Mouse (Mus musculus) hindbrain, embryonic 12.5 days (tissue): ENCODE measurements around the gene Zfp64. TPM values are rescaled to one million over a fixed set of nuclear protein-coding genes. Genes with fewer than 3 reads are reported as not detected.
A peak's percentile ranks its signal among the peaks of the same experiment; 100 is the strongest.

Experiments used
- ATAC-seq: fragments of 200-750 bp; cut with Nextera tagmentation; 2 replicates; pipeline ENCODE4 v1.8.0; 2017; ENCODE audit warnings: moderate TSS enrichment; ENCODE audit not compliant: low FRiP score
- H3K27ac ChIP-seq: fragments of 300-500 bp; sonication (generic); 2 replicates; pipeline ENCODE4 v1.5.1; 2016; ENCODE audit warnings: mild to moderate bottlenecking
- H3K27me3 ChIP-seq: fragments of 300-500 bp; sonication (generic); 2 replicates; pipeline ENCODE4 v1.6.1; 2016; ENCODE audit warnings: mild to moderate bottlenecking
- H3K36me3 ChIP-seq: fragments of 300-500 bp; sonication (generic); 2 replicates; pipeline ENCODE4 v1.6.1; 2016; ENCODE audit warnings: mild to moderate bottlenecking
- H3K4me1 ChIP-seq: fragments of 300-500 bp; sonication (generic); 2 replicates; pipeline ENCODE4 v1.6.1; 2016
- H3K4me2 ChIP-seq: fragments of 300-500 bp; sonication (generic); replicated peaks from 2 replicates; pipeline ENCODE4 v1.6.1; 2016; ENCODE audit warnings: mild to moderate bottlenecking
- H3K4me3 ChIP-seq: fragments of 300-500 bp; sonication (generic); 2 replicates; pipeline ENCODE4 v1.5.1; 2016; ENCODE audit warnings: mild to moderate bottlenecking
- H3K9ac ChIP-seq: fragments of 300-500 bp; sonication (generic); 2 replicates; pipeline ENCODE4 v1.6.1; 2016; ENCODE audit warnings: mild to moderate bottlenecking, moderate library complexity
- H3K9me3 ChIP-seq: fragments of 300-500 bp; sonication (generic); replicated peaks from 2 replicates; pipeline ENCODE4 v1.6.1; 2016; ENCODE audit warnings: mild to moderate bottlenecking
- WGBS: fragments of 180-500 bp; shearing (Covaris S2); methylation state at CpG from one replicate; pipeline ENCODE4 v1.1.7; 2016; 5-methylcytosine and 5-hydroxymethylcytosine counted together
- polyA plus RNA-seq: library from polyadenylated mRNA; unstranded; fragments of >200 nt; fragmentation: Nextera tagmentation; extraction: Ambion mirVana; gene quantifications from 2 replicates; pipeline ENCODE4 v1.2.1, GENCODE M21; 2016

Gene Zfp64
- polyA plus RNA-seq, 1 experiment from 2014 or later, result 39.0 TPM

GRCm38 (mm10) chr2:168879573-168879972 lies 75.8 kb downstream of the Zfp64 start:
- Histone ChIP-seq H3K4me3 (no peak overlapping the region), H3K36me3 (no peaks in the 10 kb centered on the region), H3K9ac (no peak overlapping the region), H3K4me1 (no peaks in the 10 kb centered on the region), H3K27me3 (no peaks in the 10 kb centered on the region; the same call in 1 of the 2 replicates), H3K27ac (no peak overlapping the region), H3K4me2 (no peak overlapping the region), H3K9me3 (no peaks in the 10 kb centered on the region)
- 87% methylated on average over 10 of the region's 10 CpGs for WGBS
- no peak for ATAC-seq

- WGBS, result 79% methylated on average over 8 of the region's 8 CpGs
- Histone ChIP-seq H3K4me3 (no peak overlapping the region), H3K4me1 (no peaks in the 10 kb centered on the region), H3K36me3 (no peaks in the 10 kb centered on the region), H3K27ac (no peak overlapping the region), H3K4me2 (no peak overlapping the region), H3K9me3 (no peaks in the 10 kb centered on the region), H3K27me3 (peaks cover 5% of the 10 kb centered on the region; the same call in 1 of the 2 replicates), H3K9ac (no peak overlapping the region)
- ATAC-seq, result no peak
Measured at GRCm38 (mm10) chr2:168878708-168879107, 76.7 kb downstream of the Zfp64 start.

- Histone ChIP-seq H3K27ac (no peak overlapping the region), H3K27me3 (peaks cover 5% of the 10 kb centered on the region; the same call in 1 of the 2 replicates), H3K9ac (no peak overlapping the region), H3K4me2 (no peak overlapping the region), H3K4me3 (no peak overlapping the region), H3K9me3 (no peaks in the 10 kb centered on the region), H3K36me3 (no peaks in the 10 kb centered on the region), H3K4me1 (no peaks in the 10 kb centered on the region)
- WGBS, result 83% methylated on average over 4 of the region's 4 CpGs
- ATAC-seq, result no peak
Measured at GRCm38 (mm10) chr2:168878158-168878557, 77.2 kb downstream of the Zfp64 start.

- ATAC-seq, result no peak
- 81% methylated on average over 10 of the region's 10 CpGs for WGBS
- no peak overlapping the region for H3K9ac ChIP-seq
Measured at GRCm38 (mm10) chr2:168876631-168877030, 78.8 kb downstream of the Zfp64 start.

GRCm38 (mm10) chr2:168874498-168874897 lies 80.9 kb downstream of the Zfp64 start:
- Histone ChIP-seq H3K4me3 (no peak overlapping the region), H3K9me3 (no peaks in the 10 kb centered on the region), H3K36me3 (no peaks in the 10 kb centered on the region), H3K4me2 (no peak overlapping the region), H3K4me1 (peaks cover 7% of the 10 kb centered on the region), H3K27ac (no peak overlapping the region), H3K9ac (no peak overlapping the region), H3K27me3 (peaks cover 5% of the 10 kb centered on the region; the same call in 1 of the 2 replicates)
- WGBS, result 85% methylated on average over 6 of the region's 6 CpGs
- no peak for ATAC-seq

More at GRCm38 (mm10) chr2:168876631-168877030, 78.8 kb downstream of the Zfp64 start:
- Histone ChIP-seq H3K36me3 (no peaks in the 10 kb centered on the region), H3K27me3 (peaks cover 5% of the 10 kb centered on the region; the same call in 1 of the 2 replicates), H3K9me3 (no peaks in the 10 kb centered on the region), H3K4me1 (peaks cover 7% of the 10 kb centered on the region), H3K27ac (no peak overlapping the region), H3K4me2 (no peak overlapping the region), H3K4me3 (no peak overlapping the region)

- H3K4me3 ChIP-seq, result no peak overlapping the region
- peak overlapping the region; percentile 31 for H3K4me2 ChIP-seq
- H3K36me3 ChIP-seq, result no peaks in the 10 kb centered on the region
- peaks cover 5% of the 10 kb centered on the region for H3K27me3 ChIP-seq
- WGBS, result 14% methylated on average over 22 of the region's 22 CpGs
- H3K9me3 ChIP-seq, result no peaks in the 10 kb centered on the region
- no peak for ATAC-seq
- H3K9ac ChIP-seq, result peak overlapping the region; percentile 13; the same call in 1 of the 2 replicates
- no peak overlapping the region for H3K27ac ChIP-seq
- H3K4me1 ChIP-seq, result peaks cover 7% of the 10 kb centered on the region
Measured at GRCm38 (mm10) chr2:168871767-168872511, 83.4 kb downstream of the Zfp64 start.

- H3K4me1 ChIP-seq, result peaks cover 7% of the 10 kb centered on the region
- no peaks in the 10 kb centered on the region for H3K36me3 ChIP-seq
- H3K4me2 ChIP-seq, result no peak overlapping the region
- H3K9ac ChIP-seq, result no peak overlapping the region
- WGBS, result 56% methylated on average over 4 of the region's 4 CpGs
- H3K9me3 ChIP-seq, result no peaks in the 10 kb centered on the region
- no peak overlapping the region for H3K27ac ChIP-seq
- peaks cover 12% of the 10 kb centered on the region for H3K27me3 ChIP-seq
- no peak overlapping the region for H3K4me3 ChIP-seq
- ATAC-seq, result no peak
Measured at GRCm38 (mm10) chr2:168870480-168870879, 84.9 kb downstream of the Zfp64 start.

- no peak overlapping the region for H3K27ac ChIP-seq
- no peak overlapping the region for H3K4me2 ChIP-seq
- no peak overlapping the region for H3K4me3 ChIP-seq
- H3K36me3 ChIP-seq, result no peaks in the 10 kb centered on the region
- H3K4me1 ChIP-seq, result peaks cover 2% of the 10 kb centered on the region
- H3K9me3 ChIP-seq, result no peaks in the 10 kb centered on the region
- H3K27me3 ChIP-seq, result peaks cover 14% of the 10 kb centered on the region; the same call in 1 of the 2 replicates
- no peak overlapping the region for H3K9ac ChIP-seq
- 87% methylated on average over 8 of the region's 8 CpGs for WGBS
- no peak for ATAC-seq
Measured at GRCm38 (mm10) chr2:168866942-168867341, 88.4 kb downstream of the Zfp64 start.

GRCm38 (mm10) chr2:168866436-168866835 lies 89.0 kb downstream of the Zfp64 start:
- H3K9ac ChIP-seq, result no peak overlapping the region
- no peak overlapping the region for H3K4me2 ChIP-seq
- H3K36me3 ChIP-seq, result no peaks in the 10 kb centered on the region
- H3K4me1 ChIP-seq, result no peaks in the 10 kb centered on the region
- H3K4me3 ChIP-seq, result no peak overlapping the region
- H3K27ac ChIP-seq, result no peak overlapping the region
- peaks cover 14% of the 10 kb centered on the region; the same call in 1 of the 2 replicates for H3K27me3 ChIP-seq
- no peak for ATAC-seq
- no peaks in the 10 kb centered on the region for H3K9me3 ChIP-seq
- WGBS, result 79% methylated on average over 10 of the region's 10 CpGs

GRCm38 (mm10) chr2:168864905-168865304 lies 90.5 kb downstream of the Zfp64 start:
- H3K4me3 ChIP-seq, result no peak overlapping the region
- no peak for ATAC-seq
- 88% methylated on average over 5 of the region's 5 CpGs for WGBS
- peaks cover 11% of the 10 kb centered on the region for H3K4me1 ChIP-seq
- H3K9ac ChIP-seq, result no peak overlapping the region
- peaks cover 14% of the 10 kb centered on the region; the same call in 1 of the 2 replicates for H3K27me3 ChIP-seq
- H3K36me3 ChIP-seq, result no peaks in the 10 kb centered on the region
- no peak overlapping the region for H3K4me2 ChIP-seq
- H3K9me3 ChIP-seq, result no peaks in the 10 kb centered on the region
- no peak overlapping the region for H3K27ac ChIP-seq

GRCm38 (mm10) chr2:168862694-168863093 lies 92.7 kb downstream of the Zfp64 start:
- WGBS, result 41% methylated on average over 4 of the region's 4 CpGs
- H3K9ac ChIP-seq, result no peak overlapping the region
- H3K36me3 ChIP-seq, result no peaks in the 10 kb centered on the region
- no peaks in the 10 kb centered on the region for H3K9me3 ChIP-seq
- peaks cover 22% of the 10 kb centered on the region; the same call in 1 of the 2 replicates for H3K27me3 ChIP-seq
- H3K4me3 ChIP-seq, result no peak overlapping the region
- ATAC-seq, result no peak
- no peak overlapping the region for H3K27ac ChIP-seq
- H3K4me2 ChIP-seq, result no peak overlapping the region
- peaks cover 12% of the 10 kb centered on the region for H3K4me1 ChIP-seq

- H3K27ac ChIP-seq, result peak overlapping the region; percentile 60; the same call in 1 of the 2 replicates
- H3K27me3 ChIP-seq, result peaks cover 29% of the 10 kb centered on the region
- H3K9me3 ChIP-seq, result no peaks in the 10 kb centered on the region
- ATAC-seq, result peak; percentile 78
- H3K9ac ChIP-seq, result no peak overlapping the region
- H3K4me3 ChIP-seq, result no peak overlapping the region
- peak overlapping the region; percentile 21; the same call in 1 of the 2 replicates for H3K4me2 ChIP-seq
- H3K4me1 ChIP-seq, result peaks cover 12% of the 10 kb centered on the region
- H3K36me3 ChIP-seq, result no peaks in the 10 kb centered on the region
- WGBS, result 31% methylated on average over 24 of the region's 24 CpGs
Measured at GRCm38 (mm10) chr2:168860922-168861740, 94.3 kb downstream of the Zfp64 start.
